Mouse (Mus musculus) yolk sac, embryonic 10.5 days (tissue): Measurements from ENCODE around the gene Clmp.
A peak's percentile ranks its signal among the peaks of the same experiment; 100 is the strongest.

Experiments used
- DNase-seq: peaks from one replicate; pipeline ENCODE4 v3.0.0-alpha.2; 2017; ENCODE audit warnings: low spot score

Gene Clmp

DNA sequence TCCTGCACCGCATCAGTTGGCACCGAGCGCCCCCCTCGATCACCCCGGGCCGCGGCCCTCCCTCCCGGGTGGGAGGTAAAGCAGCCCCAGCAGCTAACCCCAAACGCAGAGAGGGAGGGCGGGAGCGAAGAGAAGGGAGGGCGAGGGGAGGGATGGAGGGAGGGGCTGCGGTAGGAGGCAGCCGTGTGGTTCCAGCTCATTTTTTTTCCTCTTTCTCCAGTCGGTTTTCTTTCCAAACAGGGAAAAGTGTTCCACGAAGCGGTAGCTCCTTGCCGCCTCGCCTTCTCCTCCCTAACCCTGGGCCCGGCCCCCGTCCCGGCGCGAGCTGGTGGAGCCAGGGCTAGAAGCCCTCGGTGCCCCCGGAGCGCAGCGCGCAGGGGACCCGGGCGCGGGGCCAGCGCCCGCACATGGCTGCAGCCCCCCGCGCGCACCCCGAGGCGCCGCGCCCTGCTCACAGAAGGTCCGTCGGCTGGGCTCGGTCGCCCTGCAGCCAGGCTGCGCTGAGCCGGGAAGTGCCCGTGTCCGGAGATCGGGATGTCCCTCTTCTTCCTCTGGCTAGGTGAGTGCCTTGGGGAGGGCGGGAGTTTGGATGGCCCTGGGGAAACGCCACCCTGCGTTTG lies at the start of gene Clmp:
Clmp (plus strand) TSS at position 162 of the 620 bp plus-strand sequence.
- peak; percentile 59 for DNase-seq

DNA sequence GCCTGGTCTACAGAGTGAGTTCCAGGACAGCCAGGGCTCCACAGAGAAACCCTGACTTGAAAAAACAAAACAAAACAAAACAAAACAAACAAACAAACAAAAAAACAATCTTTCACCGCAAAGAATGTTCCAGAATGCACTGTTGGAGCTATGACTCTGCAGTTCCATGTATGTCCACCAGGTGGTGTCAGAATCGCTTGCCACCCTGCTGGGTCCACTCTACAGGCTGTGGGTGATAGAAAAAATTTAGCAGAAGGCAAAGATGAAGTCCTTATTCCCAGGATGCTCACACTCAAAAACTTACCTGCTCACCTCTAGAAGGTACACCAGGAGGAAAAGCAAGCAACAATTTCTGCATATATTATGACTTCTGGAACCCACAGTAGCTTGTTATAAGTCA lies 49.7 kb upstream of the Clmp start:
- DNase-seq: no peak

DNA sequence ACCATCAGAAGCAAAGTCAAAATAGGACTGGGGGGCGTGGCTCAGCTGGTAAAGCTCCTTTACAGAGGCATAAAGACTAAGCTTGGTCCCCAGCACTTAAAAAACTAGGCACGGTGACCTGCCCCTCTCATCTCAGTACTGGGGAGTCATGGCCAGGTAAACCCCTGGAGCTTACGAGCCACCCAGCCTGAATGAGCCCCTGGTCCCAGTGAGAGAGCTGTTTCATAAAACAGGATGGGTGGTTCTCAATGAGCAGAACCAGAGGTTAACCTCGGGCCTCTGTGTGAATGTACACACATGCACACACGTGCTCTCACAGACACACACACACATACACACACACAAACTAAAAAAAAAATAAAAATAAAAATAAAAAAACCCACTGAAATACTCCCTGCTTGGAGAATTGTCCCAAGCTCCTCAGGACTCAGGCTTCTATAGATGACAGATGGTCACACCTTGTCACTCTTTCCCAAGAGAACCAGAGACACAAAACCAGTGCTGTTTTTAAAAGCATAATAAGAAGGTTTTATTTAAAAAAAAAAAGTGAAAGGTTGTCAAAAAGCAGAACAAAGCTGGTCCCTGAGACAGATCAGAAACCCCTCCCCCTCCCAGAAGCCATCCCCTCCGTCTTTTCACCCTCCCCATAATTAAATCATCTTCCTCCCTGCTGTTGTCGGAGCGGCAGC lies 47.9 kb upstream of the Clmp start:
- no peak for DNase-seq

DNA sequence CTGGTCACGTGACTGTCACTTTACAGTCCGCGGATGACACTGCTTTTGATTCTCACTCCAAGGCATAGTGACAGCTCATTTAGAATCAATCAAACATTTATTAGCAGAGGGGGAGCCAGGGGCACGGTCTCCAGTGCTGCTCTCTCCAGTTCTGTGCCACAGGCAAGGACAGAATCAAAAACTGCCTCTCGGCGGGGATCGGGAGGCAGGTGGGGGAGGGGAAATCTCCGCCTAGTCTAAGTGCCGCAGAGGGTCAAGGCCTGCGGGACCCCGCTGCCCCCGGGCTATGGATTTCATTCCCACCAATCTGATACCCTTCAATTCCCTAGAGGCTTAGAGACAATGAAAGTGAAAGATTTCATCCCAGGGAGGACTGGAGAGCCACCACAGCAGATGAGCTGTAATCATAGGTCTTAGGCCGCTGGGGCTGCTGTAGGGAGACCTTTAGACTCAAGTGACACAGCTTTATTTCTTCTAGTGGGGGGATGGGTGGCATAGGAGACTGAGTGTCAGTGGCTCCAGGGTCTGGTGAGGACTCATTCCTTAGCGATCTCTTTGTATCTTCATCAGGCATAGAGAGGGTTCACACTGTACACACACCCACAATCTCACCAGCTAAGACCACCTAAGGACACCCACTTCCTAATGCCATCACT lies 47.2 kb upstream of the Clmp start:
- DNase-seq: peak; percentile 83

DNA sequence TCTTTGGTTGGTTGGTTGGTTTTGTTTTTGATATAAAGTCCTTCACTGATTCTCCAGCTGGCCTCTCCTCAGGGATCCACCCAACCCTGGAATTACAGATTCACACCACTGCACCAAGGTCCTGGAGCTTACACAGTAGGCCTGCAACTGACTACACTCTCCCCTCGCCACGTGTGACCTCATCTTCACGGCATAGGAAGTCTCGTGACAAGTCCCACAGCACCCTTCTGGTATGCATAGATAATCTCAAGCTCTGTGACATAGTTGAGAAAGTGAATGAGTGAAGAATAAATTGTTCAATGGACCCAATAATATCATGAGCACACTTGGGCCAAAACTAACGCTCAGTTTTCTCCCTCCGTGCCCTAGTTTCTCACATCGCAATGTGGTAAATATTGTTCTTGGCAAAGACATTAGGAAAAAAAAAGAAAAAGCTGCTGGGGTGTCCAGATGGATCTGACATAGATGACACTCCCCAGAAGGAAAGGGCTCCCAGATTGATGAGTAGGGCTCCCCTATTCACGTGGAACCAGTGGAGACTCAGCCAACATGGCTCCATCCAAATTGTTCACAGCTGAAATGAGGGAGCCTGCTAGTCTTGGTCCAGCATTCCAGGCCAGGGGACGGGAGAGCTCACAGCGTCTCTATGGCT lies 46.1 kb upstream of the Clmp start:
- no peak for DNase-seq

DNA sequence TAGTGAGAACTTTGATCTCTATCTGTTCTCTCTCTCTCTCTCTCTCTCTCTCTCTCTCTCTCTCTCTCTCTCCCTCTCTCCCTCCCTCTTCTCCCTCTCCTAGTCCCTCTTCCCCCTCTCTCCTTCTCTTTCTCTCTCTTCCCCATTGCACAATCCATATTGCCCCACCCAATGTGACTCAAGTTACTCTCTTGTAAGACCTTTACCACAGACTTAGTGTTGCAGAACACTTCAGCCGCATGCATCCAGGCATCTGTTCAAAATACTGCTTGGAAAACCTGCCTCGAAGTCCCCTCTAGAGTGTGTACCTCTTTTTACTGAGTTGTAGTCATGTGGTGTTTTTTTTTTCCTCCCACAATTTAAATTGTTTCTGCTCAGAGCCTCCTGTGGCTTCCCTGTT lies 44.4 kb upstream of the Clmp start:
- no peak for DNase-seq

DNA sequence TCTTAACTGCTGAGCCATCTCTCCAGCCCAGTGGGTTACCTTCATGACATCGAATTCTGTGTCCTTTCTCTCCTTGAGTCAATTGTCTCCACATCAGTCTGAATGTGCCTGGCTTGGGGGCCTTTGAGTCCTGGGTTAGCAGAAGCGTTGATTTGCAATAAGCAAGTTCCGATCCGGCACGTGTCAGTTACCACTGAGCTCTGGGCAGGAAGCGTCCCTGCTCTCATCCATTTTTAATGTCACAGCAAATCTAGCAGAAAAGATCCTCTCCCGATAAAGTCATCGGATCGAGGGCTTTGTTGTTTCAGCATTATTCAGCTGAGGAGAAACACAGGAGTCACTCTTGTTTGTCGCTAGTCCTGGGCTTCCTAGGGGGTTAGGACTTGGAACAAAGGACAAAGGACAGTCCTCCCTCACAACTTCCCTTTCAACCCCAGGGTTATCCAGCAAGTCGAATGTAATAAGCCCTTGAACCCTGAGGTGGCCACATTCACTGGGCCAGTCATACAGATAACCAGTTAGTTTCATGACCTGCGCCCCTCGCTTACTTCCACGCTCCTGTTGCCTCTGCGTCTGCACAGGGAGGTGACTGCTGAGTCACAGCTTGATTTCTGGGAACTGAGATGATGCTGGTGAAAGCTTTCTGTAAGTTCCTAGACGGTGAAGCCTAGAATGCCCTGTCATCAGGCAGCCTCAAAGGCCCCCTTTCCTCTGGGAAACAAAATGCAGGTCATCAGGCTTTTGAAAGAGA lies 43.1 kb upstream of the Clmp start:
- peak; percentile 75 for DNase-seq

DNA sequence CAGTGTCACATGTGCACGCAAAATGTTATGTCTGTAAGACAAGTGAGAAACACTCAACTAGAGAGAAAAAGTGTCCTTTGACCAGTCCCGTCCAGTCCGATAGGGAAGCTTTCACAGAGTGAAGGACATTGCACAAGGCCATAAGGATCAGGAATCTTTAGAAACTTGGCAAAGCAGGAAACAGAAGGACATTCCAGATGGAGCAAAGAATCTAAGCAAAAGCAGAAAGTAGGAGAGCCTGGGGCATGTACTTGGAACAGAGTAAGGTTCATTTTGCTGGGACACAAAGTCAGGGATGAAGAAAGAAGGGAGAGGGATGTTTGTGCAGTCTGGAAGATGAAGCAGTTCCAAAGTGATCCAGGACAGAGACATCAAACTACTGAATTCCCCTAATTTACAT lies 36.3 kb upstream of the Clmp start:
- DNase-seq: no peak

DNA sequence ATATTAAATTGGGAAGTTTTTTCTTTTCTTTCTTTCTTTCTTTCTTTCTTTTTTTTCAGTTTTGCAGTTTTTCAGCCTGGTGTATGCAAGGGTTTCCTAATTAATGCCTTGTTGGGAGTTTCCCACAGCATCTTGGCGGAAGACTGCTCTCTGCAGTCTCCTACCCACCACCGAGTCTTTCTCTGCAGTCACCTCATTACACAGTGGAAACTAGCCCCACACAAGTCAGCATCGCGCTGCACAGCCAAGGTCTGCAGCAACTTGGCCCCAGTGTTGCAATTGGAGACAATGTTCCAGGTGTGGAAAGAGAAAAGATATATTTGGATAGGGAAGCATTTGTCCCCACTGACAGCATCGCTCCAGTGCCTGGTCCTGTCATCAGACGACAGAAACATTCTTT lies 35.8 kb upstream of the Clmp start:
- DNase-seq: no peak

DNA sequence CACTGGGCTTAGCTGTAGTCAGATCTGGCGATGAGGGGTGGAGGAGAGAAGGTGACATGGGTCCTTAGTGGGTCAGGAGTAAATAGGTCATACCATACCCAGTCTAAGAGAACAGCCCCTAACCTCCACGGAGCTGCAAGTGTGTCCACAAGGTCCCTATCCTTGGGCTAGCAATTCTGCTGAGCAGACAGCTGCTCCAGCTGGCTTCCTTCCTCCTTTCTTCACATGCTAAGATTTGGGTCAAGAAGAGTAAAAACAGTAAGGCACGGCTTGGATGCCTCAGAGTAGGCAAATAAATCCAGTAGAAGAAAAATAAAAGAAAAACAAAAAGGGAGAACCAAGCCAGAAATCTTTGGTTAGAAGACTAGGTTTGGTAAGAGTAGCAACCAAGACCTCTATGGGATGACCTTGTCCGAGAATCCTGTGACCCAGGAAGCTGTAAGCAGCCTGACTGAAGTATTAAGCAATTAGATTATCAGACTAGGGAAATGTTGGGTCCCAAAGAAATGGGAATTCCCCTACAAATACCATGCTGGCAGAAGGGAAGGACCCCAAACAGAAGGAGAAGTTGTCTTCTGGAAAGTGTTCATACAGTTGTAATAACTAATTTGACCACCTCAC lies 34.4 kb upstream of the Clmp start:
- DNase-seq: no peak

DNA sequence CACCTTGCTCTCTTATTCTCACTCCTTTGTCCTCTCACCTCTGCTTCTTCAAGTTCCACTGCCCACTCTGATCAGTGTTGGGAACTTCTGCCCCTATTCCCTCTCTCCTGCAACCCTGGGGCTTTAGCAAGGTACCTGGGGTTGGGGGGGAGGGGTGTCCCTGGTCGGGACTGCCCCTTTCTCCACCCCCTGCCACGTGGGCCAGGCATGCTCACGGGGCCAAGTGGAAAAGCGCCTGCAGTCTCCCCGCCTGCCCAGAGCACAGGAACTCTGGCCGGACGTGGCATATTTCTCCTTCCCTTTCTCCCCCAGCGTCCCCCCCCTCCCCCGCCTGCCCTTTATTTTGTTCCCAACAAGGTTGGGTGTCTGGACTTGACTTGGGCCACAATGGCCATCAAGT lies 33.0 kb upstream of the Clmp start:
- no peak for DNase-seq

DNA sequence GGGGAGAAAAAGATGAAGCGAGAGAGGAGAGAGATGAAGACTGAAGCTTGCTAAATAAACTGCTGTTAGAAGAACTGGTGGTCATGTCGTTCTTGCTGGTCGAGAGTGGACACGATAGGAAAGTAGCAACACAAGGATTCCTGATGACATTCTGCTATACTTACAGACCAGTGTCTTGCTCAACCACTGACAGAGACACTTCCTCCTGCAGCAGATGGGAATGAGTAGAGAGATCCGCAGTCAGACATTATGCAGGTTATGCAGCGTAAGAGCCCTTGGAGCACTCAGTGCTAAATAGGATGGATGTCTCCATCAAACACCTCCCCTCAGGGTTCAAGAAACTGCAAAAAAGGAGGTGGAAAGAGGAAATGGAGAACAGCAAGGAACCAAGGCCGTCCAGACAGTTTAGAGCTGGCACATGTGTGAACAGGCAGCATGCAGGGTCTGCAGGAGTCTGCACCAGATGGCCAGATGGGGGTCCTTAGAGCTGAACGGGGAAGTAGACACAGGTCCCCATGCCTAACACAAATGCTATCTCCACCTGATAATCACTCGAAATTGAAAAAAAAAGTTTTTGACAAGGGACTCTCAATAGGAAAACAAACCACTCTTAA lies 19.5 kb upstream of the Clmp start:
- DNase-seq: no peak

DNA sequence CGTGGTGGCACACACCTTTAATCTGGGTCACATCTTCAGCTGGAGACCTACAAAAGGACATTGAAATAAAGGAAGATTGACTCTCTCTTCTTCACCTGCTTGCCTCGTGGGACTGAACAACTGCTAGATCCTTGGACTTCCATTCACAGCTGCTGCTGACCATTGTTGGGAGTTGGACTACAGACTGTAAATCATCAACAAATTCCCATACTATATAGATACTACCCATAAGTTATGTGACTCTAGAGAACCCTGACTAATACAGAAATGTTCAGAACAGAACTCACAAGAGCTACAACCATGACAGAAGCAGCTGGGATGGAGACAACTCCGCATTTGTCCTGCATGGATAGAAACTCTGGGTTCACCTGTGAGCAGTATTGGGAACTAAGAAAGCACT lies 15.4 kb upstream of the Clmp start, which contains the start of gene Gm21915:
Gm21915 (plus strand) TSS at position 301 of the 400 bp plus-strand sequence.
- no peak for DNase-seq

DNA sequence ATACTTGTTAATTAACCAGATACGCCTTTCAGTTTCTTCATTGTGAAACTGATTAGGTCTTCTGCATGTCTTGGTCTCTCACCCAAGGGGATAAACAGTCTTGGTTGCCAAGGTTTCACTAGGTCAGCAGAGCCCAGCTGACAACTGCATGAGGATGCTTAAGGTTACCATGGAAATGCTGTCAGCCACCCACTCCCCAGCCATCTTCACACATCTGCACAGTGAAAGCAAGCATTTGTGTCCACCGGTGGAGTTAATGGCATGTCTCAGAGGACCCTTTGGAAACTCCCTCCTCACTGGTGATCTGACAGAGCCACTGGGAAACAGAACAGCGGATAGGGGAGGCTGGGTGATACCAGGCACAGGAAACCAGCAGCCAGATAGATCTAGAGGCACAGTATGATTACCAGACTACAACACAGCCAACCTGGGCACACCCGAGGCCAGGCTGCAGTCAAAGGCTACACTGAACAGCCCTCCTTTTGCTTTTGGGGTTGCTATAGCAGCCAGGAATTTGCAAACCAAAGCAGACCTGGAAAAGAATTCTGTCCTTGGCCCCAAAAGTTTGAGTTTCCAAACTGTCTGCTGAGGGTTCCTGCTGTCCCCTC lies 14.3 kb upstream of the Clmp start:
- DNase-seq: no peak

DNA sequence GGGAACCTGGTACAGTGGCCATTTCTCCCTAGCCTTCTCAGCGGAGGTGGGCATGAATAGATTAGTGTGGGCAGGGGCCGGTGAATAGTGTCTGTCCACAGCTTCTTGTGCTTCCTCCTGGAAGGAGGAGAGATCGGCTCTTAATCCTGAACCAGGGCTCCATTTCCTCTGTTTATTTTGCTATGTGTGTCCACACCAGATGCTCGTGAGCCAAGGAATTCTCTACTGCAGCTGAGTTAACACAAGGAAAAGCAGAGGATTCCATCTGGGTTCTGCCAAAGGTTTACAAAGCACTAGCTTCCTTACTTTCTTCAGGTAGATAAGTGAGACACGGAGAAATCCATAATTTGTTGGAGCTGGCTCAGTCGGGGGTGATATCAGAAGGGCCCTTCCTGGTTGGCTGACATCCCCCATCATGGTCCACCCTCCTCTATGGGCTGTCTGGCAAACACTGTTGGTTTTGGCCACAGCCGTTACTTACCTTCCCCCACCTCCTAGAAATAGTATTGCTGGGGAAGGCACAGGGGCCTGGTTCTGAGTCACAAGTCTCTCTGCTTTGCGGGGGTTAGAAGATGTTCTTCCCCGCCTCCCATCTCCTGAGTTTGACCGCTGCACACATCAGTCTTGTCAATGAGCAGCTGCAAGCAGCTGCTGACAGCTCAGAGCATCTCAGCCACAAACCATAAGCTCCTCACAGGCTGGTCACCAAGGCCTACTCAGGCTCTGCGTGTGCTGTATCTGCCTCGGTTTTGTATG lies 10.4 kb upstream of the Clmp start:
- DNase-seq: peak; percentile 28

DNA sequence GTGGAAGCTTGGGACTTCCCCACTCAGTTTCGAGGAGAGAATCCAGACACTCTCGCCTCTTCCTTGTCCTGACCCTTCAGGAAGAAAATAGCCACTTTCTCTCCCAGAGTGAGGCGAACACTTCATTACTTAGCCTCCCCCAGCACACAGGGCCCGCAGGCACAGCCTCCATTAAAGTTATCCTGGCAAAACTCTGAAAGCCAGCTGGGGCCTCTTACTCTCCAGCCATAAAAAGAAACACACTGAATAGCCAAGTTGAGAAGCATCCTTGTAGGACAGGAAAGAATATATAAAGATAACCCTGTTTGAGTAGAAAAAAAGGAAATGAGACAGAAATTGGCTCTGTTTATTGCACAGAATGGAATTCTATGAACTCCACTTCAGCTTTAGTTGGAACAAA lies 7.1 kb upstream of the Clmp start:
- DNase-seq: no peak

DNA sequence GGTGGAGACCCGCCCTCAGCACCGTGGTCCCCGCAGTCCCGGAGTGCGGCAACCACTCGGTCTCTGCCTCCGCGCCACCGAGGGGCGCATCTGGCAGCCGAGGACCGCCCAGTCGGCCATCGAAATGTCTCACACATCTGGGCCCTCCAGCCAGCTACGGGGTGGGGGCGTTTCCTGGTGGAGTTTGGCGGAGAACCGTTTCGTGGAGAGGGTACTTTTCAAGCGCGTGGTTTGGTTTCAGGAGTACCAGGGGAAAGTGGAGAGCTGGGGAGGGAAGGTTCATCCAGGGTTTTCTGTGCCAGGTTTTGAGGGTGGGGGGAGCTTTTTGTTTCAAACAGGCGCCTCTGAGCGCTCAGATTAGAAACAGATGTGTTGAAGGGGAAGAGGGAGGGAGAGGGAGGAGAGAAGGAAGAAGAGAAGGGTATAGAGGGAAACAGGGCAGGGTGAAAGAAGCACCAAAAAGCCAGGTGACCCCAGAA lies 698 bp downstream of the Clmp start:
- peak; percentile 56 for DNase-seq

DNA sequence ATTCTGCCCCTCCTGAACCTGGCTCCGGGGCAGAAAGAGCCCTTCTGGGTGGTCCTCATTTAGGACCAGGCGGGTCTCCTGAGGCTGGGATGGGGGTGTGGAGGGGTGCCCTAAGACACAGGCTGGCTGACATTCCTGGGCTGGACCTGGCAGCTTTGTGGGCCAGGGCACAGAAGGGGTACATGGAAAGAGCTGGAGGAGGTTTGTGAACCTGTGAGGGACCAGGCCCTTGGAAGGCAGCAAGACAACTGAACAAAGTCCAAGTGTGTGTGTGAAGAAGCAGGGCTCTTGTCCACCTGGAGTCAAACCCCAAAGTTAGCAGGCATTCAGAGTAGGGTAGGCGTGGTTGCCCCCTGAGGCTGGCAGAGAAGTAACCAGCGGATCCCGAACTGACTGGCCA lies 1.3 kb downstream of the Clmp start:
- DNase-seq: no peak

DNA sequence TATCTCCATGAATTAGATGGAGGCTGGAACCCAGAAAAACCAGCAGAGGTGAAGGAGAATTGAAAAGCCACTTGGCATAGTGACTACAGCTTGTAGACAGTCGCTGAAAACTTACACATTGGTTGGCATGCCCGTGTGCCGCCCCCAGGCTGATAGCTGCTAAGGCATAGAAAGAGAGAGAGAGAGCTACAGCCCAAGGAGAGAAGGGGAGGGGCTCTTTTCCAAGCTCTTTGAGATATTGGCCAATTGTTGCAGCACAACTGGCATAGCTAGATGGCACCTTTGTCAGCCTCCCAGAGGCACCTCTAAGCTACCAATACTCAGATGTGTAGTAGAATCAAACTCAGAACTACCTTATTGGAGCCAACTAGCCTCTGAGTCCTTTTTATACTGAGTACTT lies 1.8 kb downstream of the Clmp start:
- DNase-seq: no peak

DNA sequence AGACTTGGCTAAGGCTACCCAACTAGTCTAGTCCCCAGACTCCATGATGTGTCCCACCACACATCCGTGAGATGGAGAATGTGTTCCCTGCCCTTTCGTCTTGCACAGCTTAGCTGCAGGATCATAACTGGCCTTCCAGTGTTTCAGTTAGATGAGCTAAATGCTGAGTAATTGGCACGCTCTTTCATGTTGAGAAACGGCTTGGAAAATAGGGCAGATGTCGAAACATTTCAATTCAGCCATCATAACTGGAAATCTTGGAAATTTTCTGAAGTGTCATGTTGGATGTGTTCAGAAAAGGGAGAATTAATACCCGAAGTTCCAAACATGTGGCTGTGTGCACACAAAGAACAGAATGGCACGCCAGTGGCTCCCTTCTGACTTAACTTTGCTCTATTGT lies 4.7 kb downstream of the Clmp start:
- no peak for DNase-seq
